Mouse (Mus musculus) layer of hippocampus, adult 8-10 months (tissue): ENCODE data around the gene Wdhd1. TPM values are rescaled to one million over a fixed set of nuclear protein-coding genes. Genes with fewer than 3 reads are reported as not detected.
"Not testable (repeated sequence)": the region's sequence is repeated elsewhere in the genome, so short reads cannot be mapped to it uniquely, and the experiment has no call there.

ENCODE experiments used
- DNase-seq, 2 experiments: peaks; one replicate each; pipeline ENCODE4 v3.0.0; 2022; ENCODE audit warnings: low spot score in 2 of 2
- total RNA-seq, 4 experiments: library from RNA; stranded (reverse); gene quantifications; 2 replicates each; pipeline ENCODE4 v1.2.4; 2022

Gene Wdhd1
- 10 to 100 TPM in 1 of 4 experiments, 1 to 10 TPM in 3; 6.5 to 10.5 (median 7.2) TPM for total RNA-seq

GRCm38 (mm10) chr14:47276637-47277393 lies at the start of gene Wdhd1, which contains the start of gene Socs4:
Wdhd1 (minus strand) TSS chr14:47276857.
Socs4 (plus strand) TSS chr14:47276931.
- DNase-seq: peak; percentile 86 to 90

- peak; percentile 16 to 26 for DNase-seq
Measured at GRCm38 (mm10) chr14:47325965-47326761, 49.5 kb upstream of the Wdhd1 start.

- not testable (repeated sequence) for DNase-seq
Measured at GRCm38 (mm10) chr14:47321581-47321980, 44.9 kb upstream of the Wdhd1 start.

- DNase-seq: no peak
Measured at GRCm38 (mm10) chr14:47319362-47319761, 42.7 kb upstream of the Wdhd1 start.

GRCm38 (mm10) chr14:47310342-47311181 lies 33.9 kb upstream of the Wdhd1 start:
- no peak for DNase-seq

GRCm38 (mm10) chr14:47309061-47309460 lies 32.4 kb upstream of the Wdhd1 start:
- no peak for DNase-seq

- DNase-seq: no peak
Measured at GRCm38 (mm10) chr14:47307669-47308068, 31.0 kb upstream of the Wdhd1 start.

GRCm38 (mm10) chr14:47305933-47306332 lies 29.3 kb upstream of the Wdhd1 start:
- no peak for DNase-seq

- no peak for DNase-seq
Measured at GRCm38 (mm10) chr14:47304814-47305405, 28.3 kb upstream of the Wdhd1 start.

- DNase-seq: no peak
Measured at GRCm38 (mm10) chr14:47302885-47303680, 26.4 kb upstream of the Wdhd1 start.

GRCm38 (mm10) chr14:47298819-47299261 lies 22.2 kb upstream of the Wdhd1 start:
- DNase-seq: no peak

- DNase-seq: no peak
Measured at GRCm38 (mm10) chr14:47298408-47298792, 21.7 kb upstream of the Wdhd1 start.

GRCm38 (mm10) chr14:47297785-47298407 lies 21.2 kb upstream of the Wdhd1 start, which contains the start of gene Mapk1ip1l:
Mapk1ip1l (plus strand) TSS chr14:47298266.
- peak; percentile 79 to 86 for DNase-seq

- no peak for DNase-seq
Measured at GRCm38 (mm10) chr14:47296232-47296631, 19.6 kb upstream of the Wdhd1 start.

- no peak for DNase-seq
Measured at GRCm38 (mm10) chr14:47294136-47294535, 17.5 kb upstream of the Wdhd1 start.

- no peak for DNase-seq
Measured at GRCm38 (mm10) chr14:47291772-47292171, 15.1 kb upstream of the Wdhd1 start.

GRCm38 (mm10) chr14:47287021-47287420 lies 10.4 kb upstream of the Wdhd1 start:
- DNase-seq: no peak

- DNase-seq: no peak
Measured at GRCm38 (mm10) chr14:47286215-47286614, 9.6 kb upstream of the Wdhd1 start.

- no peak for DNase-seq
Measured at GRCm38 (mm10) chr14:47285271-47285670, 8.6 kb upstream of the Wdhd1 start.

- DNase-seq: no peak
Measured at GRCm38 (mm10) chr14:47283568-47283967, 6.9 kb upstream of the Wdhd1 start.
